Mouse (Mus musculus) limb, embryonic 14.5 days (tissue): Measurements from ENCODE around the gene Fbxo31. TPM values are rescaled to one million over a fixed set of nuclear protein-coding genes. Genes with fewer than 3 reads are reported as not detected.

Source experiments
- ATAC-seq: fragments of 200-750 bp; cut with Nextera tagmentation; 2 replicates; pipeline ENCODE4 v1.8.0; 2017; ENCODE audit warnings: low read depth, moderate number of reproducible peaks, moderate TSS enrichment; ENCODE audit not compliant: low FRiP score
- DNase-seq: peaks from one replicate; pipeline ENCODE4 v3.0.0-alpha.2; 2015; ENCODE audit warnings: low spot score
- H3K27ac ChIP-seq: fragments of 300-500 bp; sonication (generic); replicated peaks from 2 replicates; pipeline ENCODE4 v1.5.1; 2014; ENCODE audit warnings: low read depth, mild to moderate bottlenecking, low read length, moderate library complexity, mixed read lengths
- H3K27me3 ChIP-seq: fragments of 300-500 bp; sonication (generic); 2 replicates; pipeline ENCODE4 v1.6.1; 2014; ENCODE audit warnings: low read length, mixed read lengths; ENCODE audit not compliant: control insufficient read depth, insufficient read depth
- H3K36me3 ChIP-seq: fragments of 300-500 bp; sonication (generic); 2 replicates; pipeline ENCODE4 v1.6.1; 2014; ENCODE audit warnings: mild to moderate bottlenecking, low read length, moderate library complexity, mixed read lengths; ENCODE audit not compliant: control insufficient read depth, insufficient read depth
- H3K4me1 ChIP-seq: fragments of 300-500 bp; sonication (generic); 2 replicates; pipeline ENCODE4 v1.6.1; 2014; ENCODE audit warnings: antibody characterized with exemption, low read length, mixed read lengths; ENCODE audit not compliant: control insufficient read depth, insufficient read depth
- H3K4me2 ChIP-seq: fragments of 300-500 bp; sonication (generic); replicated peaks from 2 replicates; pipeline ENCODE4 v1.6.1; 2014; ENCODE audit warnings: low read depth, mild to moderate bottlenecking, low read length, moderate library complexity; ENCODE audit not compliant: severe bottlenecking
- H3K4me3 ChIP-seq: fragments of 300-500 bp; sonication (generic); replicated peaks from 2 replicates; pipeline ENCODE4 v1.5.1; 2014; ENCODE audit warnings: low read length
- H3K9ac ChIP-seq: fragments of 300-500 bp; sonication (generic); 2 replicates; pipeline ENCODE4 v1.6.1; 2014; ENCODE audit warnings: mild to moderate bottlenecking, low read depth, low read length, moderate library complexity; ENCODE audit not compliant: severe bottlenecking
- H3K9me3 ChIP-seq: fragments of 300-500 bp; sonication (generic); 2 replicates; pipeline ENCODE4 v1.6.1; 2016; ENCODE audit warnings: low read length; ENCODE audit not compliant: control insufficient read depth
- POLR2A ChIP-seq: fragments of 200-500 bp; IDR thresholded peaks from 2 replicates; pipeline ENCODE4 v1.8.0; 2012; ENCODE audit warnings: inconsistent platforms, mild to moderate bottlenecking, moderate library complexity, borderline replicate concordance; ENCODE audit not compliant: insufficient read depth, insufficient read length; ENCODE audit errors: extremely low read depth
- WGBS: fragments of 180-500 bp; shearing (Covaris S2); extraction: QIAGEN DNeasy Blood & Tissue Kit; methylation state at CpG from one replicate; pipeline ENCODE4 v1.1.7; 2014; 5-methylcytosine and 5-hydroxymethylcytosine counted together
- polyA plus RNA-seq, 2 experiments: library from polyadenylated mRNA; depleted of rRNA in 1 of 2; stranded (reverse) in 1 of 2; unstranded in 1 of 2; fragments of >200 nt; fragmentation: Nextera tagmentation in 1 of 2; extraction: Ambion mirVana in 1 of 2; gene quantifications; 2 replicates each; pipeline versions ENCODE4 v1.2.1 to v1.2.3; 2012 to 2014

Gene Fbxo31
- polyA plus RNA-seq, 2 experiments, result 19.1 to 21.5 TPM

DNA sequence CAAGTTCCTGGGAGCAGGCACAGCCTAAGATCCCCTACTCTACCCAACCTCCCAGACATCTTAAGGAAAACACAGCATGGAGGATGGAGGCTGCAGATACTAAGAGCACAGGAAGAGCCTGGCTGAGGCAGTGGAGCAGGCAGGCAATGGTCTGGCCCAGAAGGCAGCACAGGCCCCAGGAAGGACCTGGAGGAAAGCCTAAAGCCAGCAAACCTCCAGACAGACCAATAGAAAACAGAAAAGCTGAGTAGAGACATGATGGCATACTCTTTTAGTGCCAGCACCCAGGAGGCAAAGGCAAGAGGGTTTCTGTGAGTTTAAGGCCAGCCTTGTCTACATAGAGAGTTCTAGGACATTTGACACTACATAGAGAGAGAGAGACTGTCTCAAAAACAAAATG, 34.8 kb upstream of the Fbxo31 start:
- no peak overlapping the region for H3K9ac ChIP-seq
- H3K9me3 ChIP-seq, result no peaks in the 10 kb centered on the region
- H3K27ac ChIP-seq, result no peak overlapping the region
- ATAC-seq (no peak), DNase-seq (no peak)
- H3K36me3 ChIP-seq, result peaks cover 51% of the 10 kb centered on the region
- no peak overlapping the region for H3K4me2 ChIP-seq
- no peaks in the 10 kb centered on the region for H3K4me1 ChIP-seq
- TF ChIP-seq POLR2A, result no peak
- H3K27me3 ChIP-seq, result no peaks in the 10 kb centered on the region
- H3K4me3 ChIP-seq, result no peak overlapping the region

- Histone ChIP-seq H3K36me3 (peaks cover 63% of the 10 kb centered on the region), H3K9me3 (no peaks in the 10 kb centered on the region), H3K27me3 (no peaks in the 10 kb centered on the region), H3K4me3 (no peak overlapping the region), H3K9ac (no peak overlapping the region), H3K4me1 (no peaks in the 10 kb centered on the region), H3K27ac (no peak overlapping the region), H3K4me2 (no peak overlapping the region)
- no peak for DNase-seq
- 86% methylated on average over 11 of the region's 11 CpGs for WGBS
- no peak for TF ChIP-seq POLR2A
- ATAC-seq, result no peak
Measured at GRCm38 (mm10) chr8:121609916-121610315, 31.3 kb upstream of the Fbxo31 start.

DNA sequence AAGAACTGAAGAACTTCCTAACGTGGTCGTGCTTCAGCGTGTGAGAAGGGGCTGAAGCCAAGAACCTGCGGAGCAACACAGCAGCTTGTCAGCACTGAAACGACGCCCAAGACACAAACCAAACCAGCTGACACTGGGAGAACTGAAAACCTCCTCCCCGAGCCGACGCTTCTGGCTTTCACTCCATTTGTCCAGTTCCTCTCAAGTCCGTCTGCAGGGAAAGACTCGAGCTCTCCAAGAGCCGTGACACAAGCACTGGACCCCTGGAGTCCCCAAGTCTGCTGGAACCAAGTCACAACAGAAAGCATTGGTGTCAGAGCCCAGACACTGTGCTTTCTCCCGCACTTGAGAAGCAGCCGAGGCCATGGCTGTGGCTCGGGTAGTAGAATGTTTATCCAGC, 30.6 kb upstream of the Fbxo31 start:
- Histone ChIP-seq H3K27ac (no peak overlapping the region), H3K9me3 (no peaks in the 10 kb centered on the region), H3K36me3 (peaks cover 67% of the 10 kb centered on the region), H3K27me3 (no peaks in the 10 kb centered on the region), H3K4me2 (no peak overlapping the region), H3K9ac (no peak overlapping the region), H3K4me3 (no peak overlapping the region), H3K4me1 (no peaks in the 10 kb centered on the region)
- 94% methylated on average over 15 of the region's 15 CpGs for WGBS
- no peak for TF ChIP-seq POLR2A
- ATAC-seq (no peak), DNase-seq (no peak)

DNA sequence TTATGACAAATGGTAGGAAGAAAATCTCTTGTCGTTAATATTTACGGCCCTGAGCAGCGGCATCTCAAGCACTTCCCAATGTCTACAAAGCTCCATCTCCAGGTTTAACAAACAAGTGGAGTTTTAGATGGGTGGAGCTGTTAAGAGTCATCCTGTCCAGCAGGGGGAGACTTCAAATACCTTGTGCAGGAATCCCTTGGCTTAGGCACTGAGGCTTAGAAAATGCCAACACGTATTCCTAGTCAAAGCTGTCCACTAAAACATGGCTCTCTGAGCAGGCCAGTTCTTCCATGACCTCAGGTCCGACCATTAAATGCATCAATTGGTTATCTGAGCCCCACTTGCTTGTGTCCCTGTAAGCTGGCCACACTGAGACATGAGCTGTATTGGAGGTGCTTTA, 29.1 kb upstream of the Fbxo31 start:
- no peak overlapping the region for H3K4me3 ChIP-seq
- ATAC-seq, result no peak
- H3K9me3 ChIP-seq, result no peaks in the 10 kb centered on the region
- WGBS, result 87% methylated on average over 5 of the region's 5 CpGs
- no peak for DNase-seq
- H3K27me3 ChIP-seq, result no peaks in the 10 kb centered on the region
- H3K9ac ChIP-seq, result no peak overlapping the region
- H3K27ac ChIP-seq, result no peak overlapping the region
- no peaks in the 10 kb centered on the region for H3K4me1 ChIP-seq
- TF ChIP-seq POLR2A, result no peak
- H3K4me2 ChIP-seq, result no peak overlapping the region
- H3K36me3 ChIP-seq, result peaks cover 78% of the 10 kb centered on the region

- Histone ChIP-seq H3K4me2 (no peak overlapping the region), H3K9ac (no peak overlapping the region), H3K9me3 (no peaks in the 10 kb centered on the region), H3K27me3 (no peaks in the 10 kb centered on the region), H3K4me3 (no peak overlapping the region), H3K27ac (no peak overlapping the region), H3K36me3 (peaks cover 92% of the 10 kb centered on the region), H3K4me1 (no peaks in the 10 kb centered on the region)
- DNase-seq, result no peak
- no peak for ATAC-seq
- no peak for TF ChIP-seq POLR2A
- WGBS, result 96% methylated on average over 12 of the region's 12 CpGs
Measured at GRCm38 (mm10) chr8:121603801-121604200, 25.2 kb upstream of the Fbxo31 start.

DNA sequence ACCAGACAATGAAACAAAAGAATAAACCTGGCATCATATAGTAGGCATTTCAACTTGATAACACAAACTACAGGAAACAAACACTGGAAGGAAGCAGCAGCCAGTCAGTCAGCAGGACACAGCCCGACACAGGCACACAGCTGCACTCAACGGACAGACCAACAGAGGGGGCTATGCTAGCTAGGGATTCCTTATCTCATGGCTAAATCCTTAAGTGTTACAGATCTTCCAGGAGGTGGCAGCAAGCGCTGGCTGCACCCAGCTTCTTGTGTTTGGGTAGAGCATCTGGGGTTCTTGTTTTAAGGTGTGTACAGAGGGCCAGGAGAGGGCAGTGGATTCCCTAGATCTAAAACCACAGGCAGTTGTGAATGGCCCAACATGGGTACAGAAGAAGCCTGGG, 24.3 kb upstream of the Fbxo31 start:
- Histone ChIP-seq H3K27me3 (no peaks in the 10 kb centered on the region), H3K4me2 (no peak overlapping the region), H3K4me1 (no peaks in the 10 kb centered on the region), H3K36me3 (peaks cover 88% of the 10 kb centered on the region), H3K9me3 (no peaks in the 10 kb centered on the region), H3K27ac (no peak overlapping the region), H3K9ac (no peak overlapping the region), H3K4me3 (no peak overlapping the region)
- peak; percentile 71 for DNase-seq
- 40% methylated on average over 3 of the region's 3 CpGs for WGBS
- TF ChIP-seq POLR2A, result no peak
- ATAC-seq, result peak; percentile 38; the same call in 1 of the 2 replicates
